Mouse (Mus musculus): ENCODE results near the gene Gm5142. TPM values are rescaled to one million over a fixed set of nuclear protein-coding genes. Genes with fewer than 3 reads are reported as not detected.
A peak's percentile ranks its signal among the peaks of the same experiment; 100 is the strongest.

The Gm5142 gene
- polyA plus RNA-seq, 1 experiment from 2014 or later: not detected

DNA sequence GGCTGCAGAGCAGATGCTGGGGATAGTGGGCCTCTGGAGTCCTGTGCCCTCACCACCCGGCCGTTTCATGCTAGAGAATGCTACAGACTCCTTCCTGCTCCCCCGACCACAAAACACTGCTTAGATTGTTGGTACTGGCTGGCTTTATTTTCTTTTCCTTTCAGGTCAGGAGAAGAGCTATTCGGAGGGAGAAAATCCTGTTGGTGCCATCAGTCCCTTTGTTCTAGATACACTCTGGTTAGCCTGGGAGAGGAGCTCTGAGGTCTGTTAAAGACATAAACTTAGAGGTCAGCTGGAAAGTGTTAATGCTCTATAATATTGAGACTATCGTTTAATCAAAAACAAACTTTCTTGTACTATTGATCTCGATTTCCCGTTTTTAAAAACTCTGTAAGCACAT, 26.9 kb upstream of the Gm5142 start:
- Histone ChIP-seq H3K27ac (ENCODE audit: low read depth) (peak overlapping the region; percentile 84), H3K4me3 (ENCODE audit: low read depth, low read length) (no peak overlapping the region), H3K27me3 (ENCODE audit: insufficient read depth, low read length) (no peaks in the 10 kb centered on the region), H3K4me2 (ENCODE audit: low read depth, low read length) (0 out of 2 replicates have a peak overlapping the region, but pooled peaks have one; percentile 15), H3K9me3 (ENCODE audit: low read length) (no peaks in the 10 kb centered on the region), H3K36me3 (replicated peaks; ENCODE audit: insufficient read depth, low read length) (no peaks in the 10 kb centered on the region), H3K9ac (replicated peaks) (no peak overlapping the region), H3K4me1 (ENCODE audit: insufficient read depth) (peaks cover 13% of the 10 kb centered on the region)
- TF ChIP-seq EP300 (IDR thresholded peaks at IDR 0.05; ENCODE audit: low read depth) (no peak), CTCF (IDR thresholded peaks at IDR 0.05; ENCODE audit: low read depth) (no peak)
- ATAC-seq (no peak), DNase-seq (no peak)
- 49% methylated on average over 7 of the region's 7 CpGs for WGBS (ENCODE audit: insufficient replicate concordance)

DNA sequence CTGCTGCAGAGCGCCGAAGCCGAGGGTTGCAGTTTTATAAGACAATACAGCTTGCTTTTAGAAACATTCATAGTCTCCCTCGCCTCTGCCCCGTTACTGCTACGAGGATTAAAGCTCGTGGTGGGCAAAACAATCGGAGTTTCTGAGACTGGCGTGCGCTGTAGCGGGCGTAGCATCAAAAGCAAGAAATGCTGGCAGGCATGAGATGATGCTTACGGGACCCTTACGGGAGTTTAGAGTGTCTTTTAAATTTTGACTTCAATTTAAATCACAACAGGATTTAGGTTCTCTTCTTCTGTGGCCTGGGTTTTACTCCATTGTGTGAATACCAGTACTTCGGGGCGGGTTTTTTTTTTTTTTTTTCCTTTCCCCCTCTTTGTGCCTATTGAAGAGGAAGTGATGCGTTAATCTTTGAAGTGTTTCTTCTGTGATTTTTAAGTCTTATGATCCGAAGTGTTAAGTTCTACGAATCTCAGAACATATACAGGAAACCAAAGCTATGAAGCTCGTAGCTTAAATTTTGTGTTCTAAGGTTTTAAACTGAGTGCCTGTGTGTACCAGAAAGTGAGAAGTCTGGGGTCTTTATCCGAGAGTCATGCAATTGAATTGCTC, 23.2 kb upstream of the Gm5142 start:
- peak overlapping the region; percentile 83 for H3K4me3 ChIP-seq (ENCODE audit: low read depth, low read length)
- no peaks in the 10 kb centered on the region for H3K36me3 ChIP-seq (replicated peaks; ENCODE audit: insufficient read depth, low read length)
- H3K9ac ChIP-seq (replicated peaks): peak overlapping the region; percentile 85
- peaks cover 7% of the 10 kb centered on the region for H3K4me1 ChIP-seq (ENCODE audit: insufficient read depth)
- no peak for DNase-seq
- H3K9me3 ChIP-seq (ENCODE audit: low read length): no peaks in the 10 kb centered on the region
- H3K27ac ChIP-seq (ENCODE audit: low read depth): peak overlapping the region; percentile 95
- peak overlapping the region; percentile 88 for H3K4me2 ChIP-seq (ENCODE audit: low read depth, low read length)
- no peak for ATAC-seq
- H3K27me3 ChIP-seq (ENCODE audit: insufficient read depth, low read length): no peaks in the 10 kb centered on the region
- TF ChIP-seq CTCF (IDR thresholded peaks at IDR 0.05; ENCODE audit: low read depth) (no peak), EP300 (IDR thresholded peaks at IDR 0.05; ENCODE audit: low read depth) (no peak)
- WGBS (ENCODE audit: insufficient replicate concordance): 2% methylated on average over 21 of the region's 21 CpGs

GRCm38 (mm10) chr14:59200711-59201603, 22.4 kb upstream of the Gm5142 start, which contains the start of gene Rcbtb1:
TSS of gene Rcbtb1 (plus strand) at chr14:59201209.
- Histone ChIP-seq H3K4me3 (ENCODE audit: low read depth, low read length) (peak within 1 kb of the TSS; percentile 83), H3K27ac (ENCODE audit: low read depth) (peak within 1 kb of the TSS; percentile 95), H3K4me2 (ENCODE audit: low read depth, low read length) (peak within 1 kb of the TSS; percentile 88), H3K27me3 (ENCODE audit: insufficient read depth, low read length) (no peaks in the 10 kb centered on the region), H3K9me3 (ENCODE audit: low read length) (no peaks in the 10 kb centered on the region), H3K4me1 (ENCODE audit: insufficient read depth) (peaks cover 6% of the 10 kb centered on the region), H3K9ac (replicated peaks) (peak within 1 kb of the TSS; percentile 85), H3K36me3 (replicated peaks; ENCODE audit: insufficient read depth, low read length) (no peaks in the 10 kb centered on the region)
- ATAC-seq (peak; percentile 92), DNase-seq (peak; percentile 93)
- TF ChIP-seq EP300 (IDR thresholded peaks at IDR 0.05; ENCODE audit: low read depth): peak; percentile 18; the same call in 1 of the 2 replicates
- peak; percentile 69 for TF ChIP-seq CTCF (IDR thresholded peaks at IDR 0.05; ENCODE audit: low read depth)
- under 1% methylated on average over 83 of the region's 96 CpGs for WGBS (ENCODE audit: insufficient replicate concordance)

DNA sequence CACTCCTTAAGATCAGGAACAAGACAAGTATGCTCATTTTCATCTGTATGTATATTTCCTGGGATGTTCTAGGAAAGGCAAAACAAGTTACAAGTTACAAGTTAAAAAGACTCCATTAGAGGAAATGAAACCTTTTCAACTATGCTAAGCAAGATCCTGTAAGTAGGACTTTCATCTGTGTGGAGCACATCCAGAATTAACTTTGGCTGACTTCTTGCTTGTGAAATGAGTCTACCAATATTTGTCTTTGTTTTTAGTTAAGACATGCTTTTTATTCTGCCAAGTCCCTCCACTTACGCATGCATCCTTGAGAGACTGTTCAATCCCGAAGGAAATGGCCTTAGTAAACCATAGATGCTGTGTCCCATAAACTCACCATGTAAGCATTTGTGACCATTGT, 7.6 kb upstream of the Gm5142 start:
- TF ChIP-seq EP300 (IDR thresholded peaks at IDR 0.05; ENCODE audit: low read depth) (no peak), CTCF (IDR thresholded peaks at IDR 0.05; ENCODE audit: low read depth) (no peak)
- H3K4me2 ChIP-seq (ENCODE audit: low read depth, low read length): no peak overlapping the region
- 91% methylated on average over 2 of the region's 2 CpGs for WGBS (ENCODE audit: insufficient replicate concordance)
- H3K27me3 ChIP-seq (ENCODE audit: insufficient read depth, low read length): no peaks in the 10 kb centered on the region
- ATAC-seq (no peak), DNase-seq (no peak)
- H3K9me3 ChIP-seq (ENCODE audit: low read length): no peaks in the 10 kb centered on the region
- no peaks in the 10 kb centered on the region for H3K4me1 ChIP-seq (ENCODE audit: insufficient read depth)
- no peaks in the 10 kb centered on the region for H3K36me3 ChIP-seq (replicated peaks; ENCODE audit: insufficient read depth, low read length)
- no peak overlapping the region for H3K27ac ChIP-seq (ENCODE audit: low read depth)
- no peak overlapping the region for H3K4me3 ChIP-seq (ENCODE audit: low read depth, low read length)
- no peak overlapping the region for H3K9ac ChIP-seq (replicated peaks)

- Histone ChIP-seq H3K36me3 (replicated peaks; ENCODE audit: insufficient read depth, low read length) (no peaks in the 10 kb centered on the region), H3K4me3 (ENCODE audit: low read depth, low read length) (no peak overlapping the region), H3K27ac (ENCODE audit: low read depth) (no peak overlapping the region), H3K9ac (replicated peaks) (no peak overlapping the region), H3K4me2 (ENCODE audit: low read depth, low read length) (no peak overlapping the region), H3K27me3 (ENCODE audit: insufficient read depth, low read length) (no peaks in the 10 kb centered on the region), H3K9me3 (ENCODE audit: low read length) (no peaks in the 10 kb centered on the region), H3K4me1 (ENCODE audit: insufficient read depth) (no peaks in the 10 kb centered on the region)
- no peak for TF ChIP-seq CTCF (IDR thresholded peaks at IDR 0.05; ENCODE audit: low read depth)
- TF ChIP-seq EP300 (IDR thresholded peaks at IDR 0.05; ENCODE audit: low read depth): no peak
- ATAC-seq (no peak), DNase-seq (no peak)
These were observed 7.0 kb upstream of the Gm5142 start for GRCm38 (mm10) chr14:59185514-59185913.

GRCm38 (mm10) chr14:59182732-59183131, 4.2 kb upstream of the Gm5142 start:
- Histone ChIP-seq H3K4me2 (ENCODE audit: low read depth, low read length) (no peak overlapping the region), H3K4me3 (ENCODE audit: low read depth, low read length) (no peak overlapping the region), H3K27ac (ENCODE audit: low read depth) (no peak overlapping the region), H3K4me1 (ENCODE audit: insufficient read depth) (no peaks in the 10 kb centered on the region), H3K9ac (replicated peaks) (no peak overlapping the region), H3K27me3 (ENCODE audit: insufficient read depth, low read length) (no peaks in the 10 kb centered on the region), H3K36me3 (replicated peaks; ENCODE audit: insufficient read depth, low read length) (no peaks in the 10 kb centered on the region), H3K9me3 (ENCODE audit: low read length) (no peaks in the 10 kb centered on the region)
- DNase-seq (no peak), ATAC-seq (no peak)
- 58% methylated on average over 2 of the region's 2 CpGs for WGBS (ENCODE audit: insufficient replicate concordance)
- TF ChIP-seq EP300 (IDR thresholded peaks at IDR 0.05; ENCODE audit: low read depth): no peak
- TF ChIP-seq CTCF (IDR thresholded peaks at IDR 0.05; ENCODE audit: low read depth): no peak

All from liver, postnatal 0 days (tissue).